In genomic region chr2:37786461-37786860, GRCm38 (mm10) we compare ENCODE assay signal across 8 mouse cellular contexts. TPM values are rescaled to one million over a fixed set of nuclear protein-coding genes. Genes with fewer than 3 reads are reported as not detected.
DNase-seq lines count a peak whose midpoint lies in the region; ATAC-seq and TF ChIP-seq lines count a peak whose summit lies in the region.

No protein-coding gene starts in this region.

- no peak for TF ChIP-seq CTCF in hindbrain, postnatal 0 days (IDR thresholded peaks at IDR 0.05; ENCODE audit: low read depth)
- no peak for TF ChIP-seq CTCF in midbrain, postnatal 0 days (IDR thresholded peaks at IDR 0.05)

- H3K27me3 ChIP-seq in kidney, embryonic 15.5 days = peaks cover 27% of the 10 kb centered on the region
- H3K27me3 ChIP-seq in embryonic facial prominence, embryonic 12.5 days = peaks cover 30% of the 10 kb centered on the region
- H3K27me3 ChIP-seq in hindbrain, postnatal 0 days (ENCODE audit: insufficient read depth, low read length) = no peaks in the 10 kb centered on the region
- H3K27me3 ChIP-seq in midbrain, postnatal 0 days (ENCODE audit: insufficient read depth, low read length) = no peaks in the 10 kb centered on the region

- H3K9ac ChIP-seq in kidney, embryonic 15.5 days = no peak overlapping the region
- H3K9ac ChIP-seq in embryonic facial prominence, embryonic 12.5 days = no peak overlapping the region
- 0 out of 2 replicates have a peak overlapping the region, but pooled peaks have one; percentile 33 for H3K9ac ChIP-seq in hindbrain, postnatal 0 days (replicated peaks; ENCODE audit: low read length)
- H3K9ac ChIP-seq in midbrain, postnatal 0 days (replicated peaks; ENCODE audit: low read length, poor library complexity, severe bottlenecking) = no peak overlapping the region

- H3K36me3 ChIP-seq in kidney, embryonic 15.5 days = no peaks in the 10 kb centered on the region
- H3K36me3 ChIP-seq in embryonic facial prominence, embryonic 12.5 days = no peaks in the 10 kb centered on the region
- no peaks in the 10 kb centered on the region for H3K36me3 ChIP-seq in hindbrain, postnatal 0 days (ENCODE audit: insufficient read depth, low read length)
- H3K36me3 ChIP-seq in midbrain, postnatal 0 days (ENCODE audit: insufficient read depth, low read length) = no peaks in the 10 kb centered on the region

- H3K4me1 ChIP-seq in kidney, embryonic 15.5 days = peaks cover 55% of the 10 kb centered on the region
- peaks cover 10% of the 10 kb centered on the region for H3K4me1 ChIP-seq in embryonic facial prominence, embryonic 12.5 days
- peaks cover 8% of the 10 kb centered on the region; the same call in 1 of the 2 replicates for H3K4me1 ChIP-seq in hindbrain, postnatal 0 days (ENCODE audit: insufficient read depth, low read length)
- no peaks in the 10 kb centered on the region for H3K4me1 ChIP-seq in midbrain, postnatal 0 days (ENCODE audit: insufficient read depth, low read length)

- no peaks in the 10 kb centered on the region for H3K9me3 ChIP-seq in kidney, embryonic 15.5 days (replicated peaks)
- H3K9me3 ChIP-seq in embryonic facial prominence, embryonic 12.5 days = no peaks in the 10 kb centered on the region
- H3K9me3 ChIP-seq in hindbrain, postnatal 0 days (ENCODE audit: low read length) = no peaks in the 10 kb centered on the region
- no peaks in the 10 kb centered on the region for H3K9me3 ChIP-seq in midbrain, postnatal 0 days (ENCODE audit: low read length)

- H3K27ac ChIP-seq in kidney, embryonic 15.5 days = no peak overlapping the region
- H3K27ac ChIP-seq in embryonic facial prominence, embryonic 12.5 days = no peak overlapping the region
- no peak overlapping the region for H3K27ac ChIP-seq in hindbrain, postnatal 0 days
- H3K27ac ChIP-seq in midbrain, postnatal 0 days (ENCODE audit: low read depth, low read length) = no peak overlapping the region

- peak overlapping the region; percentile 34 for H3K4me3 ChIP-seq in kidney, embryonic 15.5 days (replicated peaks)
- peak overlapping the region; percentile 33 for H3K4me3 ChIP-seq in embryonic facial prominence, embryonic 12.5 days
- H3K4me3 ChIP-seq in hindbrain, postnatal 0 days (ENCODE audit: low read length) = peak overlapping the region; percentile 29
- H3K4me3 ChIP-seq in midbrain, postnatal 0 days (ENCODE audit: low read depth, low read length) = 0 out of 2 replicates have a peak overlapping the region, but pooled peaks have one; percentile 3

- ATAC-seq in kidney, embryonic 15.5 days (replicated peaks; ENCODE audit: low FRiP score) = no peak
- no peak for ATAC-seq in embryonic facial prominence, embryonic 12.5 days (ENCODE audit: insufficient number of reproducible peaks, insufficient read depth, low FRiP score, low TSS enrichment)
- ATAC-seq in hindbrain, postnatal 0 days = peak; percentile 21; the same call in 1 of the 2 replicates
- ATAC-seq in midbrain, postnatal 0 days (ENCODE audit: low FRiP score) = 0 out of 2 replicates have a peak, but pooled peaks have one; percentile 21
- no peak for ATAC-seq in inflammation-experienced regulatory T-cells, adult 6 months

- 42% methylated on average over 44 of the region's 52 CpGs for WGBS in kidney, embryonic 15.5 days
- WGBS in embryonic facial prominence, embryonic 12.5 days = 23% methylated on average over 52 of the region's 52 CpGs
- 42% methylated on average over 46 of the region's 52 CpGs for WGBS in hindbrain, postnatal 0 days
- WGBS in midbrain, postnatal 0 days = 48% methylated on average over 51 of the region's 52 CpGs

- no peak for DNase-seq in kidney, adult 9 months
- peak; percentile 40 for DNase-seq in hindbrain, postnatal 0 days (ENCODE audit: low spot score)
- DNase-seq in midbrain, postnatal 0 days (ENCODE audit: low spot score) = no peak
- DNase-seq in MN1 (ENCODE audit: low spot score) = no peak
- DNase-seq in adrenal gland, postnatal 4 days (ENCODE audit: low spot score in 2 of 2) = no peak

- H3K4me2 ChIP-seq in kidney, embryonic 15.5 days = peak overlapping the region; percentile 60
- H3K4me2 ChIP-seq in embryonic facial prominence, embryonic 12.5 days (replicated peaks) = peak overlapping the region; percentile 54
- peak overlapping the region; percentile 48 for H3K4me2 ChIP-seq in hindbrain, postnatal 0 days (ENCODE audit: low read depth, low read length)
- H3K4me2 ChIP-seq in midbrain, postnatal 0 days (ENCODE audit: low read depth, low read length, poor library complexity, severe bottlenecking) = peak overlapping the region; percentile 31

RNA-seq across cellular contexts. Expression of gene Crb2, which starts 10.4 kb away (rescaled TPM):
- 3.4 and 4.1 TPM in 2 replicates for polyA plus RNA-seq in kidney, embryonic 15.5 days (2015; fragmentation: Nextera tagmentation; extraction: Ambion mirVana)
- 3.2 and 3.8 TPM in 2 replicates for polyA plus RNA-seq in embryonic facial prominence, embryonic 12.5 days (2016; fragmentation: Nextera tagmentation; extraction: Ambion mirVana)
- 10.9 and 20.1 TPM in 2 replicates for total RNA-seq in hindbrain, postnatal 0 days (2014; rRNA removed)
- polyA plus RNA-seq in hindbrain, postnatal 0 days (2015; fragmentation: Nextera tagmentation; extraction: Ambion mirVana) = 2.4 and 3.4 TPM in 2 replicates
- total RNA-seq in midbrain, postnatal 0 days (2014; rRNA removed) = 3.7 and 4.8 TPM in 2 replicates
- 1.6 and 1.7 TPM in 2 replicates for polyA plus RNA-seq in midbrain, postnatal 0 days (2015; fragmentation: Nextera tagmentation; extraction: Ambion mirVana)
- not detected for polyA plus RNA-seq in inflammation-experienced regulatory T-cells, adult 6 months (2017; shearing (Covaris generic))
- total RNA-seq in adrenal gland, postnatal 4 days (2021) = 1 to 10 TPM; 1.1 to 2.7 TPM

Comparison
In these comparisons a context has a peak if more than half of its experiments do, and no peak if none do; other contexts are left out.
1. ATAC-seq: peak in hindbrain, postnatal 0 days (single experiment) and midbrain, postnatal 0 days (single experiment); none in kidney, embryonic 15.5 days (single experiment), embryonic facial prominence, embryonic 12.5 days (single experiment) and inflammation-experienced regulatory T-cells, adult 6 months (single experiment).
2. Peak in every context shown above with its lines, with median percentiles within 50 percentile points of each other: H3K4me2 ChIP-seq and H3K4me3 ChIP-seq.